Mouse (Mus musculus): Measurements from ENCODE around the gene Bloc1s3. TPM values are rescaled to one million over a fixed set of nuclear protein-coding genes. Genes with fewer than 3 reads are reported as not detected.

Bloc1s3 gene
- total and polyA plus RNA-seq, 3 experiments: 6.1 to 7.5 TPM; not detected in 1

- 0 out of 2 replicates have a peak, but pooled peaks have one; percentile 3 for TF ChIP-seq MAZ (IDR thresholded peaks at IDR 0.05; ENCODE audit: low read depth, low read length)
- no peak for TF ChIP-seq TCF12 (IDR thresholded peaks at IDR 0.05; ENCODE audit: low read depth, low read length)
Observed at GRCm38 (mm10) chr7:19458591-19459111, 49.5 kb downstream of the Bloc1s3 start, which contains the start of gene Mark4 (continued).

GRCm38 (mm10) chr7:19458072-19458486, 50.1 kb downstream of the Bloc1s3 start:
- 0 out of 4 replicates have a peak, but pooled peaks cover 0 to 8% of the 10 kb centered on the region in 2 experiments for H3K4me1 ChIP-seq (ENCODE audit: control insufficient read depth in 1 of 2, insufficient read depth in 2 of 2, low read length in 2 of 2)

GRCm38 (mm10) chr7:19457414-19458071, 50.6 kb downstream of the Bloc1s3 start:
- Histone ChIP-seq H3K4me3 (ENCODE audit: control insufficient read depth in 1 of 2, insufficient read depth in 1 of 2, low read depth in 2 of 2, low read length in 2 of 2) (peak overlapping the region; percentile 81 to 99), H3K9ac (ENCODE audit: control insufficient read depth, low read depth, low read length, poor library complexity, severe bottlenecking) (peak overlapping the region; percentile 83), H3K27me3 (ENCODE audit: control insufficient read depth in 1 of 2, insufficient read depth in 2 of 2, low read length in 2 of 2) (no peaks in the 10 kb centered on the region), H3K27ac (ENCODE audit: control insufficient read depth, low read depth, low read length) (no peak overlapping the region), H3K4me1 (ENCODE audit: control insufficient read depth in 1 of 2, insufficient read depth in 2 of 2, low read length in 2 of 2) (0 out of 4 replicates have a peak, but pooled peaks cover 0 to 8% of the 10 kb centered on the region in 2 experiments), H3K36me3 (ENCODE audit: control insufficient read depth in 1 of 2, insufficient read depth in 2 of 2, low read length in 2 of 2) (peaks cover 0 to 4% of the 10 kb centered on the region in 2 experiments; a peak in 1 of 4 replicates), H3K79me2 (ENCODE audit: control insufficient read depth, insufficient read depth, low read length, poor library complexity) (peaks cover 7% of the 10 kb centered on the region), H3K9me3 (replicated peaks; ENCODE audit: insufficient read depth, low read length) (no peaks in the 10 kb centered on the region)
- TF ChIP-seq POLR2A (IDR thresholded peaks at IDR 0.05; ENCODE audit: control insufficient read depth in 1 of 2, insufficient read depth in 1 of 2, low read depth in 1 of 2, low read length in 2 of 2, poor library complexity in 1 of 2) (no peak), POLR2AphosphoS5 (IDR thresholded peaks at IDR 0.05; ENCODE audit: borderline replicate concordance, low read depth, low read length) (no peak), NRF1 (IDR thresholded peaks at IDR 0.05; ENCODE audit: insufficient read depth, low read depth, low read length, poor library complexity, severe bottlenecking) (no peak), ZNF384 (IDR thresholded peaks at IDR 0.05; ENCODE audit: low read depth, low read length) (no peak), CHD2 (IDR thresholded peaks at IDR 0.05; ENCODE audit: low read length) (no peak), E2F4 (IDR thresholded peaks at IDR 0.05; ENCODE audit: borderline replicate concordance, low read depth, low read length) (no peak), CHD1 (IDR thresholded peaks at IDR 0.05; ENCODE audit: low read depth, low read length) (no peak), SMC3 (IDR thresholded peaks at IDR 0.05; ENCODE audit: low read depth, low read length) (no peak), BHLHE40 (IDR thresholded peaks at IDR 0.05; ENCODE audit: borderline replicate concordance, low read depth, low read length) (no peak), ELF1 (IDR thresholded peaks at IDR 0.05; ENCODE audit: low read depth, low read length) (no peak), TCF12 (IDR thresholded peaks at IDR 0.05; ENCODE audit: low read depth, low read length) (no peak), MAZ (IDR thresholded peaks at IDR 0.05; ENCODE audit: low read depth, low read length) (no peak), MAX (IDR thresholded peaks at IDR 0.05; ENCODE audit: low read length) (no peak), MYC (IDR thresholded peaks at IDR 0.05; ENCODE audit: low read depth, low read length) (no peak), USF1 (IDR thresholded peaks at IDR 0.05; ENCODE audit: low read depth, low read length) (no peak), HCFC1 (IDR thresholded peaks at IDR 0.05; ENCODE audit: low read depth, low read length) (no peak), USF2 (IDR thresholded peaks at IDR 0.05; ENCODE audit: borderline replicate concordance in 1 of 2, insufficient read depth in 1 of 2, low read depth in 1 of 2, low read length in 2 of 2) (no peak), MAFK (IDR thresholded peaks at IDR 0.05; ENCODE audit: borderline replicate concordance, low read depth, low read length) (no peak), JUND (IDR thresholded peaks at IDR 0.05; ENCODE audit: low read depth, low read length) (no peak)
- DNase-seq (ENCODE audit: low read depth, low spot score): no peak

More at GRCm38 (mm10) chr7:19458072-19458486, 50.1 kb downstream of the Bloc1s3 start:
- Histone ChIP-seq H3K36me3 (ENCODE audit: control insufficient read depth in 1 of 2, insufficient read depth in 2 of 2, low read length in 2 of 2) (peaks cover 0 to 4% of the 10 kb centered on the region in 2 experiments; a peak in 1 of 4 replicates), H3K27ac (ENCODE audit: control insufficient read depth, low read depth, low read length) (no peak overlapping the region), H3K9ac (ENCODE audit: control insufficient read depth, low read depth, low read length, poor library complexity, severe bottlenecking) (peak overlapping the region; percentile 83), H3K79me2 (ENCODE audit: control insufficient read depth, insufficient read depth, low read length, poor library complexity) (peaks cover 7% of the 10 kb centered on the region), H3K9me3 (replicated peaks; ENCODE audit: insufficient read depth, low read length) (no peaks in the 10 kb centered on the region), H3K4me3 (ENCODE audit: control insufficient read depth in 1 of 2, insufficient read depth in 1 of 2, low read depth in 2 of 2, low read length in 2 of 2) (peak overlapping the region; percentile 81 to 99), H3K27me3 (ENCODE audit: control insufficient read depth in 1 of 2, insufficient read depth in 2 of 2, low read length in 2 of 2) (no peaks in the 10 kb centered on the region)
- DNase-seq (ENCODE audit: low read depth, low spot score): peak; percentile 63
- TF ChIP-seq NRF1 (IDR thresholded peaks at IDR 0.05; ENCODE audit: insufficient read depth, low read depth, low read length, poor library complexity, severe bottlenecking) (no peak), CTCF (IDR thresholded peaks at IDR 0.05 in 2 of 3, conservative IDR thresholded peaks at IDR 0.05 in 1 of 3; ENCODE audit: control insufficient read depth in 1 of 3, insufficient read depth in 1 of 3, low read depth in 2 of 3, low read length in 3 of 3, poor library complexity in 1 of 3, severe bottlenecking in 1 of 3) (peak in 2 of 3 experiments; percentile 28 to 50; a peak in 4 of 6 replicates), MAX (IDR thresholded peaks at IDR 0.05; ENCODE audit: low read length) (no peak)
